Mouse (Mus musculus) thymus, postnatal 36 days (tissue): Measurements from ENCODE around the gene D630003M21Rik.

Experiments
- DNase-seq, 2 experiments: peaks; one replicate each; pipeline ENCODE4 v3.0.0; 2022; ENCODE audit warnings: mixed read lengths in 2 of 2

Gene D630003M21Rik

GRCm38 (mm10) chr2:158193611-158194336, 35.2 kb downstream of the D630003M21Rik start:
- DNase-seq: no peak

- DNase-seq: no peak
These were observed 37.9 kb downstream of the D630003M21Rik start for GRCm38 (mm10) chr2:158191098-158191497.

GRCm38 (mm10) chr2:158189451-158189850, 39.6 kb downstream of the D630003M21Rik start:
- DNase-seq: no peak

GRCm38 (mm10) chr2:158186206-158186871, 42.7 kb downstream of the D630003M21Rik start:
- no peak for DNase-seq

GRCm38 (mm10) chr2:158183266-158183665, 45.8 kb downstream of the D630003M21Rik start:
- no peak for DNase-seq

GRCm38 (mm10) chr2:158181932-158182331, 47.1 kb downstream of the D630003M21Rik start:
- DNase-seq: no peak

GRCm38 (mm10) chr2:158180797-158181196, 48.2 kb downstream of the D630003M21Rik start:
- DNase-seq: peak; percentile 45 to 51

GRCm38 (mm10) chr2:158179370-158180111, 49.5 kb downstream of the D630003M21Rik start:
- DNase-seq: no peak

GRCm38 (mm10) chr2:158178696-158179369, 50.2 kb downstream of the D630003M21Rik start:
- DNase-seq: peak; percentile 64 to 65

- DNase-seq: no peak
These were observed 50.9 kb downstream of the D630003M21Rik start for GRCm38 (mm10) chr2:158178139-158178538.

- no peak for DNase-seq
These were observed 51.4 kb downstream of the D630003M21Rik start for GRCm38 (mm10) chr2:158177574-158177973.

GRCm38 (mm10) chr2:158176763-158177162, 52.3 kb downstream of the D630003M21Rik start:
- DNase-seq: no peak

- DNase-seq: no peak
These were observed 53.6 kb downstream of the D630003M21Rik start for GRCm38 (mm10) chr2:158175433-158175832.

GRCm38 (mm10) chr2:158174958-158175357, 54.1 kb downstream of the D630003M21Rik start:
- DNase-seq: no peak

GRCm38 (mm10) chr2:158174438-158174837, 54.6 kb downstream of the D630003M21Rik start:
- no peak for DNase-seq

GRCm38 (mm10) chr2:158170394-158170793, 58.6 kb downstream of the D630003M21Rik start:
- DNase-seq: no peak

- DNase-seq: no peak
These were observed 59.3 kb downstream of the D630003M21Rik start for GRCm38 (mm10) chr2:158169771-158170170.

- no peak for DNase-seq
These were observed 59.7 kb downstream of the D630003M21Rik start for GRCm38 (mm10) chr2:158169351-158169750.

- DNase-seq: no peak
These were observed 60.2 kb downstream of the D630003M21Rik start for GRCm38 (mm10) chr2:158168741-158169211.

- no peak for DNase-seq
These were observed 61.4 kb downstream of the D630003M21Rik start for GRCm38 (mm10) chr2:158167496-158168205.

GRCm38 (mm10) chr2:158166628-158167027, 62.4 kb downstream of the D630003M21Rik start:
- DNase-seq: peak; percentile 68 to 74

- no peak for DNase-seq
These were observed 63.2 kb downstream of the D630003M21Rik start for GRCm38 (mm10) chr2:158165776-158166175.
